Mouse (Mus musculus) retina, adult 2 months (tissue): Measurements from ENCODE around the gene Gja6.

Experiments
- DNase-seq: peaks from one replicate; pipeline ENCODE4 v3.0.0-alpha.2; 2012; ENCODE audit warnings: low read depth, low spot score

Gja6 gene

GRCm38 (mm10) chrX:160906952-160907351 lies at the start of gene Gja6:
TSS of gene Gja6 (minus strand) at chrX:160907052.
- DNase-seq = no peak

DNA sequence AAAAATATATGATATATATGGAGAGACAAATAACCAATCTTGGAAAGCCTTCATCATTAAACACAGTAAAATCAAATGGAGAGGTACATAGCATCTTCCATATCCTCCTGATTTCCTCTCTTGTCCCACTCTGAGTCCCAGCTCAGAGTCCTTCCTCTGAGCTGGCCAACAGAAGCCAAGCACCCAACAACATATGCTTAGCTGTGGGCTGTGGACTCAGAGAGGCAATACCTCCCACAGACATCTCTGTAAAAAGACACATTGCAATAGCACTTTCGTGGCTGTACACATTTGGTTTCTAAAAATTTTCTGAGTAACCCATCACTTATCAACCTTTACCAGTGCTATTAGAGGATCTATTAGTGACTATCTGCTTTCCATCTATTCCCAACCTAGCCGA lies 42.7 kb upstream of the Gja6 start:
- DNase-seq = no peak

GRCm38 (mm10) chrX:160944722-160945121 lies 37.9 kb upstream of the Gja6 start:
- no peak for DNase-seq

DNA sequence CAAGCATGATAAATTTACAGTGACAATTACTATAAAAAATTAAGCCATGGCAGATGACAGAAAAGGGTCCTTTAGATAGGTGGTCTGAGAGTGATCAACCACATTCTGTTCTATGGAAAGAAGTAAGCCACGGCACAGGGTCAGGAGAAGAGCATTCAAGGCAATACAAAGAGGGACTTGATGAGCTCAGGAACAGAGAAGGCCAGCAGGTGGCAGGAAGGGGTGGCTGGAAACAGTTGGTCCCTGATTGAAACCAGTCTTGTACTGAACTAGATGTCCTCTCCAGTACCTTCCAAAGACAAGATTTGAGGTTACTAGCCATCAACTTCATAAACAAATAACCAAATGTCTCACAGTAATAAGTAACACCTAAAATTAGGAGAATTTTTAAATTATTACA lies 28.7 kb upstream of the Gja6 start:
- no peak for DNase-seq

DNA sequence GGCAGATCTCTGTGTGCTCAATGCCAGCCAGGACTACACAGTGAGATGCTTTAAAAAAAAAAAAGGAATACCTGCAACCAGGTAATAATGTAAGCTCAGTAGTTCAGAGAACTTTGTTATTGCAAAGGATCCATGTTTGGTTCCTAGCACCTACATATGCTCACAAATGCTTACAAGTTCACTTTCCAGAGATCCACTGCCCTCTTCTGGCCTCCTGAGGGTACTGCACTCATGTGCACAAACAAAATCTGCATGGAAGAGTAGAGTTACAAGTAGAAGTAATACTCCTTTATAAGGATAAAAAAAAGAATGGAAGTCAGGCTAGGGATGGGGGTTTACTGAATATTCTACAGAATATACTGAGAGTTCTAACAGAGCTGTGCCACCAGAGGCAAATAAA lies 23.8 kb upstream of the Gja6 start:
- no peak for DNase-seq

GRCm38 (mm10) chrX:160928870-160929269 lies 22.0 kb upstream of the Gja6 start:
- no peak for DNase-seq

DNA sequence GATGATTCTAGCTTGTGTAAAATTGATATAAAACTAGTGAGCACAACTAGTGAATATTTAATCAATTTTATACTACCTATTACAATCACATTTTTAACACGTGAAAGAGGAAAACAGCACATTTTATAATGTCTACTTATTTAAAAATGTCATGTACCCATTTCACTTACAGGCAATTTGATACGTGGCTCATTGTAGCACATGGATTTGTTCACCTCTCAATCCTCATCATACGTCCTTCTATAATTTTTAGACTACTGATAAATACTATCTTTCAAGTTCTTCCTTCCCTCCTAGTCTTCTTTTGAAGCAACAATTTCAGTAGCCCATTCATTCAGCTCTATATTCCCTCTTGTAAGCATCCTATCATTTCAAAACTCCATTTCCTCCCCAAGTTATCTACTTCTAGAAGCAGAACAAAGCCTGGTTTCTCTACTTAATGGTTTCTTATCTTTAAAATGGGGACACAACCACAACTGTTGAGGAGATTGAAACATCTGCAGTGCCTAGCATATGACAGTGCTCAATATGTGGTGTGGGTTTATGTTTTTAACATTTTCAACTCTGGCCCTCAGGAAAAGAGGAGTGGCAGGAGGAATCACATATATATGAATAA lies 12.3 kb upstream of the Gja6 start:
- no peak for DNase-seq

DNA sequence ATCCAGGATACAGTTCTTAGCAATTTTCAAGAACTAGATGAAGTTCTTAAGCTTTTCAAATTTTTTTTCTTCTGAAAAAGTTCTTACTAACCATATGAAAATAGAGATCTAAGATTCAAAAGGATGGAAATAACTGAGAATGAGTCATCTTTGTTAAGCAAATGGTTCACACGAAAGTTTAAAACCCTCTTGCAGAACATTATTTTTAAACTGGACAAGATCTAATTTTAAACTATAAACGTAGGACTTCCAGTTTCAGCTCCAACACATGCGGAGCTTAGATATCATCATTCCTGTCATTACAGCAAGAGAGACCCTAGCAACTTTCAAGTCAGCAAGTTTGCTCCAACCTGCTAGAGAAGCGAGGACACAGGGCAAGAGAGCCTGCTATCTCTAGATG lies 375 bp downstream of the Gja6 start:
- no peak for DNase-seq

DNA sequence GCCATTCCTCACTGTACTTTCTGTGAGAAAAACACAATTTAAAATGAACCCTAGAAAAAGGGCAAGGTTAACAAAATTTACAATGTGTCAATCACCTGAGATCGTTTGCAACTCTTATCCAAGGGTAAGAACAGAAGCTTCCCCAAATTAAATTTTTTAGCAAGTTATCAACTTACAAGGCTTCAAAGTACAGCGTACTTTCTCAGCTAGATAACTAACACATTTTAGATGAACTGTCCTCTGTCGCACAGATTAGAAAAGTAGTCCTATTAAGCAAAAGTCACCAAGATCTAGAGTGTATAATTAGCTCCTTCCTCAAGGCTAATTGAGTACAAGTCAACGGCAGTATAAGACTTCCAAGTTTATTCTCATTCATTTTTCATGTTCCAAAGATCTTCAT lies 939 bp downstream of the Gja6 start:
- no peak for DNase-seq

DNA sequence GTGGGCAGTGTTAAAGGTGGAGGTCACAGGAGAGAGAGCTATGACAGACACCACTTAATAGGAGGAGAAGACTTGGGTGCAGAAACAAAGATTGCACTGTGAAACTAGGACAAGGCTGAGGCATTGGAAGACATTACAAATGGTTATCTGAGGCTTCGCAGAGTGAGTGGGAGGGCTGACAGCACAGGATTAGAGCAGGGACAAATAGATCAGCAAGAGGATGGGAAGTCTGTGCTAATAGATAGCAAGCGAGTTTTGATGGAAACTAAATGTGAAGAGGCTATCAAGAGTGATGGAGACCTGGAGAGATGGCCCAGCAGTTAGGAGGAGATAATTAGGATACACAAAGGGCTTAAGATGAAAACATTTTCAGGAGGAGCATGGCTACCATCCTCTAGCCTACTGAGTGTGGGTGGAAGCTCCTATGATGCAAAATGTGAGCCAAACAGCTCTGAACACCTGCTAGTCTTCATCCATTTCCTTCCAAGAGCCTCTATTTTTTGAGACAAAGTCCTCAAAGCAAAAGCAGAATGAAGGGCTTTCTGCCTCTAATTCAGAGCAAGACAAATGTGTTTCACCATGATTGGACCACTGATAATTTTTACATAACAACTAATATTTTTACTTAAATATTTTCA lies 1.7 kb downstream of the Gja6 start:
- DNase-seq = no peak

- DNase-seq = no peak
Observed at GRCm38 (mm10) chrX:160901118-160901517, 5.7 kb downstream of the Gja6 start.

GRCm38 (mm10) chrX:160892077-160892476 lies 14.8 kb downstream of the Gja6 start:
- DNase-seq = no peak

DNA sequence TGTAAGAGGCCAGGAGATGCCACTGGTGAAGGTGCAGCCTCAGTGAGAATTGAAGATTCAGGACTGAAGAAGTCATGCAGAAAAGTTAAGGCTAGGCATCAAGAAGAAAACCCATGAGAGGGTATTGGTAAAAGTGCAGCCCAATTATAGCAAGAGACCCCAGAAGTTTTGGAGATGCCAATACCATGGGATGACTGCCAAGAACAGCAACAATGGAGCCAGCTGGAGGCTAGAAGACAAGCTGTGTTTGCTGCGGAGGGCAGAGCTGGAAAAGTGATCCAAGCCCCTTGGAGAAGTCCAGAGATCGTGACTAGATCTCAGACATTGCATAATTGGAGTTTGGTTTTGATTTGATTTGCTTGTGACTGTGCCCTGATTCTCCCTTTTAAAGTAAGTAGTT lies 20.6 kb downstream of the Gja6 start:
- DNase-seq = no peak

GRCm38 (mm10) chrX:160866576-160866975 lies 40.3 kb downstream of the Gja6 start:
- DNase-seq = no peak

GRCm38 (mm10) chrX:160865022-160865421 lies 41.8 kb downstream of the Gja6 start:
- DNase-seq = no peak

DNA sequence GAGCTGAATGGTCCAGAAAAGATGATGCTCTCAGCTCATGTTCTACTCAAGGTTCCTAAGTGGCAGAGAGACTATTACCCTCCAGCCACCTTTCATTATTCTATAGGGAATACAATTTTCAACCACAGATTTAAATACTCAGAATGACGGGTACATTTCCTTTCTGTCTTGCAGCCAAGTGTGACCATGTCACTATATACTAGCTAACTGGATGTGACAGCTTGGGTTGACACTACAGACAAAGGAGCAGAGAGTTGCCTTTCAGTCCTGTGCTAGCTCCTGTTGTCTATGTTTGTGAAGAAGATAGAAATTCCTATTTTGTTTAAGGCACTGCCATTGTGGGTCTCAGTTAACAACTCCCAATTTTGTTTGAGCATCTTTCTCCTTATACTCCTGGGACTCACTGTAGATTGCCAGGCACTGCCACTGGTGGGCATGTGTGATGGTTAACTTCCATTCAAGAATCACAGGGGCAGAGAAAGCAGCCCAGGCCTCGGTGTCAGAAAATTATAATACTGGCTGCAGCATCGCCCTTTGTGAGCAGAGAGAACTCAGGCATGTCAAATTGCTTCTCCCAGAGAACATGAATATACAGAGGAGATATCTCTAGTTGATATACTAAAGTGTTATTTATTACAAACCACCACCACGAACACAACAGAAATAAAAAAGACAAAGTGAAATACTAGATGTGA lies 43.0 kb downstream of the Gja6 start:
- DNase-seq = no peak
